Mouse (Mus musculus): ENCODE measurements at regions not wholly inside any gene's neighbourhood (a gene's known extent, or its start where the extent isn't known, plus 50 kb on each side); places are given as distances from the start of the nearest gene placed in this dataset.
A peak's percentile ranks its signal among the peaks of the same experiment; 100 is the strongest.

DNA sequence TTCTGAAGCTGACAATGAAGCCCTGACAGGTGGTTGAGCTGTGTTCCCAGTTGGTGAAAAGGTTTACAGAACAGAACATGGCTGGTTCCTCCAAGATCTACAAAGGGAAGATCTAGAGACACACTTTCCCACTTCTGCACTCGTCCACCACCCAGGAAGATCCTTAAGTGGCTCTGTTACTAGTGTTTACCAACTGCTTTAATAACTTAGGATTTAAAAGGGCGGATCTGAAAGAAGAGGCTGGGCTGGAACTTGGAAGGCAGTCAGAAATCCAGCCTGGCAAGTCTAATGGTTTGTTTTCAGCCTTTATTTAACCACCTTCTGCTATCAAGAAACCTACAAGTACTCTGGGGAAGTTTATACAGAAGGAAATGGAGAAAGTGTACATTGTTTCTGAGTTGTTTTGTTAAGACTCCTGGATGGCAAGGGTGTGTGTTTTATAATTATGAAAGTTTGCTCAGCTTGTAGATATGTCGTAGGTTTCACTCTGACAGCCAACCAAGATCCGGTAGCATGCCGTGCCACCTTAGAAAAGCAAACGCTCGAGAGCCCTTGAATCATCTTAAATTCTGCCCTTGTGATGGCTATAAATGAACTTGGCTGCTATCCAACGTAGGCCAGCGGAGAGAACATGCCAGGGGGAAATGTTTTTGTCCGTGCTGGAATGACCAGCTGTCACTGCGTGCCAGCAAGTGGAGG, 248.5 kb downstream of the Plk2 start:
- 50% methylated on average over 11 of the region's 11 CpGs for WGBS
- Histone ChIP-seq H3K27ac (peak overlapping the region; percentile 12; the same call in 1 of the 2 replicates), H3K9me3 (no peaks in the 10 kb centered on the region), H3K36me3 (no peaks in the 10 kb centered on the region), H3K4me1 (0 out of 2 replicates have a peak, but pooled peaks cover 5% of the 10 kb centered on the region), H3K4me3 (no peak overlapping the region), H3K27me3 (no peaks in the 10 kb centered on the region), H3K9ac (no peak overlapping the region), H3K4me2 (no peak overlapping the region)
- no peak for ATAC-seq (ENCODE audit: insufficient number of reproducible peaks, insufficient read depth, low FRiP score, low TSS enrichment, low read depth)

DNA sequence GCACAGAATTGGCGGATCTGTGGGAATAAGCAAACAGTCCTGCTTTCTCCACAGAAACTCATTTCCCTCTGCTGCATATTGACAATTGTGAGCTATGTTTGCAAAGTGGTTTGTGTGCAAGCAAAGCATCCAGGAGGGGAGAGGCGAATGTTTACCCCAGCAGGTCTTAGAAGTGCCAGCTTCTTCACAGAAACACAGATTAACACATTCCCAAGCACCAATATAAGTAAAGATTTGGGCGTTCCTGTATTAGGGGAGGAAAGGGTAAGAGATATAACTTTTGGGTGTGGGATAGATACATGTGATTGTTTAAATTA, 249.0 kb downstream of the Plk2 start:
- Histone ChIP-seq H3K9ac (no peak overlapping the region), H3K9me3 (no peaks in the 10 kb centered on the region), H3K4me2 (no peak overlapping the region), H3K4me1 (0 out of 2 replicates have a peak, but pooled peaks cover 5% of the 10 kb centered on the region), H3K36me3 (no peaks in the 10 kb centered on the region), H3K27ac (peak overlapping the region; percentile 12; the same call in 1 of the 2 replicates), H3K27me3 (no peaks in the 10 kb centered on the region), H3K4me3 (no peak overlapping the region)
- ATAC-seq (ENCODE audit: insufficient number of reproducible peaks, insufficient read depth, low FRiP score, low TSS enrichment, low read depth), result no peak
- WGBS, result 66% methylated on average over 3 of the region's 3 CpGs

DNA sequence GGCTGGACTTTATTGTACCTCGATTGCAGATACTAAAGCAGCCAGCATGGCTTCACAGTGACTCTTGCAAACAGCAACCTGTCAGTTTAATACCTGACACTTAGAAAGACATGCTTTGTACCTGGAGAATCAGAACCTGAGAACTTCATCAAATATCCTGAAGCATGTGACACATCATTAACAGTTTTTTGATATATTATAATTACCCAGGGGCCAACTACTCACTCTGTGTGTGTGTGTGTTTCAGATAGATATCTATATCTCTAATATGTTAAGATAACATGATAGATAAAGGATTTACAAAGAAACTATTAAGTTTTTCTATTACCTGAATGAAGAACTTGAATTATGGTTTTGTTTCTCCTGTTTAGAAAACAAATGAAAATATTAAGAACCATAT, 254.5 kb downstream of the Plk2 start:
- Histone ChIP-seq H3K27ac (no peak overlapping the region), H3K9me3 (no peaks in the 10 kb centered on the region), H3K36me3 (no peaks in the 10 kb centered on the region), H3K27me3 (no peaks in the 10 kb centered on the region), H3K4me3 (no peak overlapping the region), H3K4me2 (no peak overlapping the region), H3K9ac (no peak overlapping the region), H3K4me1 (no peaks in the 10 kb centered on the region)
- 83% methylated on average over 1 of the region's 1 CpGs for WGBS
- no peak for ATAC-seq (ENCODE audit: insufficient number of reproducible peaks, insufficient read depth, low FRiP score, low TSS enrichment, low read depth)

DNA sequence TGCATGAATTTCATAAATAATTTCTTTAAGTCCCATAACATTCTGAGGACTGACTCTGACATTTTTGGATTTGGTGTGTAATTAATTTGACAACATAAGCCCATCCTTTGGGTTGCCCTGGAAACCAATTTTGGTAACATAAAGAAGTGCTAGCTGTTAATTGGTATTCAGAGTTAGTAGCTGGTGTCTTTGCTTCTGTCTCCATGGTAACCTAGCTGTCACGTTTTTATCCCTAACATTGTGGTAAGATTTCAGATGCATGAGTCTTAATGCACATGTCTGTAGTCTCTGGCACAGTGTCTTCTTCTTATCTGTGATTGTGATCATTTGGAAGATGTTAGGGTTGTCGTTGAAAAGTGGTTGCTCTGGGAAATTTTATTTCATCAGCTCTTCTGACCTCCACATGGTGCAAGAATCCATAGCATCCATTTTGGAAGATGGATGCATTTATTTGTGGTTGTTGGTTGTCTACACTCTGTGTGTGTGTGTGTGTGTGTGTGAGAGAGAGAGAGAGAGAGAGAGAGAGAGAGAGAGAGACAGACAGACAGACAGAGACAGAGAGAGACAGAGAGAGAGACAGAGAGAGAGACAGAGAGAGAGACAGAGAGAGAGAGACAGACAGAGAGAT, 255.1 kb downstream of the Plk2 start:
- Histone ChIP-seq H3K4me2 (no peak overlapping the region), H3K4me1 (no peaks in the 10 kb centered on the region), H3K27me3 (no peaks in the 10 kb centered on the region), H3K27ac (no peak overlapping the region), H3K9me3 (no peaks in the 10 kb centered on the region), H3K4me3 (no peak overlapping the region), H3K36me3 (no peaks in the 10 kb centered on the region), H3K9ac (no peak overlapping the region)
- WGBS, result 49% methylated on average over 2 of the region's 2 CpGs
- ATAC-seq (ENCODE audit: insufficient number of reproducible peaks, insufficient read depth, low FRiP score, low TSS enrichment, low read depth), result no peak

DNA sequence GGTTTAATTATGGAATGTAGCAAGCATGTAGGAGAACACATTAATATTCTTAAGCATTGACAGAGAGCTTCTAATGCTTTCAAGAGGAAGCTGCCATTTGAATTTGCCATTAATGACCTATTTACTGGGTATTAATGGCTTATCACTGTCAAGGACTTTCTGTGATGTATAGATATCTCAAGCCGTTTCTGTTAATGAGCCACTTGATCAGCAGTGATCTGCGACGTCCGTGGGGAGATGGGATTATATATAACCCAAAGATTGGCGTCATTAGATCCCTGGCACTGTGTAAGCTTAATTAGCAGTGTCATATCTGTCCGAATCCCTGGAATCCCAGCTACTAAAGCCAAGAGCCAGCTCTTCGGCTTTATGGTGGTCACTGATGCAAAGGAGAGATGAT, 257.4 kb downstream of the Plk2 start:
- H3K36me3 ChIP-seq, result no peaks in the 10 kb centered on the region
- H3K4me1 ChIP-seq, result no peaks in the 10 kb centered on the region
- H3K27me3 ChIP-seq, result no peaks in the 10 kb centered on the region
- 69% methylated on average over 7 of the region's 7 CpGs for WGBS
- no peak overlapping the region for H3K4me3 ChIP-seq
- H3K27ac ChIP-seq, result no peak overlapping the region
- H3K9ac ChIP-seq, result no peak overlapping the region
- no peaks in the 10 kb centered on the region for H3K9me3 ChIP-seq
- ATAC-seq (ENCODE audit: insufficient number of reproducible peaks, insufficient read depth, low FRiP score, low TSS enrichment, low read depth), result no peak
- no peak overlapping the region for H3K4me2 ChIP-seq

DNA sequence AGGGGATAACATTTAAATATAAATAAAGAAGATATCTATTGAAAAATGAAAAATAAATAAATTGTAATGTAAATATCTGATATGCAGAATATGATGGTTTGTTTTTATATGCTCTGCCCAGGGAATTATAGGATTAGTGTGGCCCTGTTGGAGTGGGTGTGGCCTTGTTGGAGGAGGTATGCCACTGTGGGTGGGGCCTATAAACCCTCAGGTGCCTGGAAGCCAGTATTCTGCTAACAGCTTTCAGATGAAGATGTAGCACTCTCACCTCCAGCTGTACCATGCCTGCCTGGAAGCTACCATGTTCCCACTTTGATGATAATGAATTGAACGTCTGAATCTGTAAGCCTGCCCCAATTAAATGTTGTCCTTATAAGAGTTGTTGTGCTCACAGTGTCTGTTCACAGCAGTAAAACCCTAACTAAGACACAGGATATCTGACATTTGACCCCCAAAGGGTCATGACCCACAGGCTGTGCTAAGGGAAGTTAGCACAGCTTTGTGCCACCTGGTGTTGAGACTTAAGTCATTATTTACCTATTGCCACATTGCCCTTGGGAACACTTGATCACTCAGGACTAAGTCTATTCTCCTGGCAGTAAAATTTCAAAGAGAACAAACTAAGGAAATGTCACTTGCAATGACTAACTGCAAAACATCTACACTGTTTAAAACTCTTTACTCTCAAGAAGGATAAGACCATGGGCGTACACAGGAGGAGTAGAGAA, 270.4 kb downstream of the Plk2 start:
- H3K27me3 ChIP-seq, result no peaks in the 10 kb centered on the region
- 45% methylated on average over 2 of the region's 2 CpGs for WGBS
- ATAC-seq (ENCODE audit: insufficient number of reproducible peaks, insufficient read depth, low FRiP score, low TSS enrichment, low read depth), result no peak
- no peaks in the 10 kb centered on the region for H3K36me3 ChIP-seq
- no peak overlapping the region for H3K4me2 ChIP-seq
- no peaks in the 10 kb centered on the region for H3K9me3 ChIP-seq
- H3K4me3 ChIP-seq, result no peak overlapping the region
- H3K4me1 ChIP-seq, result no peaks in the 10 kb centered on the region
- H3K27ac ChIP-seq, result no peak overlapping the region
- H3K9ac ChIP-seq, result no peak overlapping the region

DNA sequence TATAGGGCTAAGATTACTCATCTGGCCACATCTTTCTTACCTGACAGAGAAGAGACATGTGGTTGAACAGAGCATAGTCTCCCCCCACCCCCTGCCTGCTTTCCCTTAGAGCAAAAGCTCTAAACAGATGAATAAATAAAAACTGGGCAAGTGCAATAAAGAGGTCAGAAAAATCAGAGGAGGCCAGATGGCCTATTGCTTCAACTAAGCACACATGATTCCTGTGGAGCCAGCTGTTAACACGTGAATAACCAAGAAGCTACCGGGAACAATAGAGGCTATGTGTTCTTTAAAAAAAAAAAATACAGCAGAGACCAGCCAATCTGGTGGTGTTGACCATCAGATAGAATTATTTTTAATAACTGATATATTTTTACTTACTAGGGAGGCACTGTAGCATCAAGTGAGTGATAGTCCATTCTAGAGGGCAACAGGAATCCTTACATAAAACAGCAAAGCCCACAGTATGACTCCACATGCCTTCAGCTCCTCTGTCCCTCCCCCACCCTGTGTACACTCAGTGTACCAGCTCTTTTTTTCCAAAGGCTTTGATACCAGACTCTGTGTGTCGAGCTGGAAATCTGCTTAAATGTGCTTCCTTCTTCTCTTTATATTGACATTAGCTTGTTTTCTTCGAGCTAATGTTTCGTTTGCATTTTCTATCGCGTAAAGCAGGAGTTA, 272.6 kb downstream of the Plk2 start:
- ATAC-seq (ENCODE audit: insufficient number of reproducible peaks, insufficient read depth, low FRiP score, low TSS enrichment, low read depth), result no peak
- WGBS, result 63% methylated on average over 7 of the region's 7 CpGs
- no peak overlapping the region for H3K27ac ChIP-seq

DNA sequence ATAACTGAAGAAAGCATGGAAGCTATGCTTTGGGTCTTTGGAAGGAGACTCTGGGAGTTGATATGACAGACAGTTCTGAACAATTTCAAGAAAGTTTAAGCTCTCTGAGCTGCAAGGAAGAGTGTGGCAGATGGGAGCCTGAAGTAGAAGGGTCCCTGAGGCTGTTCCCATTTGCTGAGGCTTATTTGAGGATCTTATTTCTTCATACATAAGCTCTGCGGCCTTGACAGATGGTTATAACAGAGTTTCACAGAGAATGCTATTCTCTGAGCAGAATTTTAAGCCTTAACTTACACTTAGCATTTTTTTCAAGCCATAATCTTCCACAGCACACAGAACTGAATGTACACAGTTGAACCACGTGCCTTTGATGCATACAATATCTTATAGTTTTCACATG, 278.7 kb downstream of the Plk2 start:
- H3K9me3 ChIP-seq, result no peaks in the 10 kb centered on the region
- 35% methylated on average over 2 of the region's 2 CpGs for WGBS
- no peaks in the 10 kb centered on the region for H3K4me1 ChIP-seq
- no peak for ATAC-seq (ENCODE audit: insufficient number of reproducible peaks, insufficient read depth, low FRiP score, low TSS enrichment, low read depth)
- no peak overlapping the region for H3K4me3 ChIP-seq
- H3K9ac ChIP-seq, result no peak overlapping the region
- no peaks in the 10 kb centered on the region for H3K27me3 ChIP-seq
- H3K27ac ChIP-seq, result no peak overlapping the region
- H3K36me3 ChIP-seq, result no peaks in the 10 kb centered on the region
- H3K4me2 ChIP-seq, result no peak overlapping the region

More for the DNA sequence above, 272.6 kb downstream of the Plk2 start:
- no peak overlapping the region for H3K4me2 ChIP-seq
- H3K4me3 ChIP-seq, result no peak overlapping the region
- no peaks in the 10 kb centered on the region for H3K9me3 ChIP-seq
- H3K36me3 ChIP-seq, result no peaks in the 10 kb centered on the region
- no peak overlapping the region for H3K9ac ChIP-seq
- H3K27me3 ChIP-seq, result no peaks in the 10 kb centered on the region
- H3K4me1 ChIP-seq, result no peaks in the 10 kb centered on the region

DNA sequence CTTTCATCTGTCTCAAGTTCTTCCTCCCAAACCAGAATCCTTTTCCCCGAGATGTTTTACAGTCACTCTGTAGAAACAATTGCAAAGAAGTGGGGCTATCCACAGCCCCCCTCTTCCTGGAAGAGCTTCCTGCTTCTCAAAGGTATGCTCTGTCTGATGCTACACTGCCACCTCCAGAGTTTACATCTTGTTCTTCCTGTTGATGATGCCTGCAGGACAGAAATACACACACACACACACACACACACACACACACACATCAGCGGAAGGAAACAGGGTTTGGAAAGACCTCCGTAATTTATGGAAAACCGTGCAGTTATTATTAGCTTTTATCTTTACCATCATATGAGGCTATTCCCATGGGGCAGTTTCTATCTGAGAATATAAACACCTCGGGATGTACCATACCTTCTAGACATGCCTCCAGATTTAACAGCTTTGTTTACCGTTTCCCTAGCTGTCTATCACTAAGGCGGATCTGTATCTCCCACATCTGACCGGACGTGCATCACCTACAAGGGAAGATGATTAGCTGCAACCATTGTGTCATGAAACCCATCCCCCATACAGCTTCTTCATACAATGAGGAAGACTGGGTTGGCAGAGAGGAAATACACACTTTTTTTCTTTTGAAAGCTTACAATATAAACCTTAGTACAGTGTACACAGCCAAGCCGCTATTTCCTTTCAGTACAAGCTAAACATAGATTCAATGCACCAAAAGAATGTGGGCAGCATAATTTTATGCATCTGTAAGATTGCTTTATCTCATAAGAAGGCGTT, 288.6 kb downstream of the Plk2 start:
- no peak overlapping the region for H3K4me2 ChIP-seq
- H3K27me3 ChIP-seq, result no peaks in the 10 kb centered on the region
- H3K9me3 ChIP-seq, result no peaks in the 10 kb centered on the region
- WGBS, result 72% methylated on average over 11 of the region's 11 CpGs
- no peak overlapping the region for H3K27ac ChIP-seq
- no peak for ATAC-seq (ENCODE audit: insufficient number of reproducible peaks, insufficient read depth, low FRiP score, low TSS enrichment, low read depth)
- no peaks in the 10 kb centered on the region for H3K4me1 ChIP-seq
- no peak overlapping the region for H3K4me3 ChIP-seq
- no peaks in the 10 kb centered on the region for H3K36me3 ChIP-seq
- no peak overlapping the region for H3K9ac ChIP-seq

DNA sequence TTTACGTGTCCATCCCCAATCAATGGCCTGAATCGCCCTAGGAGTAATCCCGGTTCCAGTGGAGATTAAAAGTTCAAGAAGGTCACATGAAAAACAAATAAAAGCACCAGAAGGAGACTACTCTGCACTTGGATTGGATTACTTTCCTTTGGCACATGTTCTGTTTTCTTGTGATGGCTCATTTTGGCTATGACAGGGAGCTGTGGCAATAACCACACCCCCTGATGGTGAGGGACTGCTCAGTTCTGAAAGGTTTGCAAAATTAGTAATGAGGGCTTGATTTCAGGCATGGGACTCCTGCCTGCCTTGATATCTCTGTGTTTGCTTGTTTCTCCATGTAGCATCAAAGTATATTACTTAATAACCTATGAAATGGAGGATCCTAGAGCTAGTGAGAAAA, 293.9 kb downstream of the Plk2 start:
- ATAC-seq (ENCODE audit: insufficient number of reproducible peaks, insufficient read depth, low FRiP score, low TSS enrichment, low read depth), result no peak
- Histone ChIP-seq H3K4me1 (peaks cover 6% of the 10 kb centered on the region), H3K36me3 (no peaks in the 10 kb centered on the region), H3K9me3 (no peaks in the 10 kb centered on the region), H3K27me3 (no peaks in the 10 kb centered on the region), H3K27ac (no peak overlapping the region), H3K4me3 (no peak overlapping the region), H3K9ac (no peak overlapping the region), H3K4me2 (no peak overlapping the region)
- 45% methylated on average over 3 of the region's 3 CpGs for WGBS

DNA sequence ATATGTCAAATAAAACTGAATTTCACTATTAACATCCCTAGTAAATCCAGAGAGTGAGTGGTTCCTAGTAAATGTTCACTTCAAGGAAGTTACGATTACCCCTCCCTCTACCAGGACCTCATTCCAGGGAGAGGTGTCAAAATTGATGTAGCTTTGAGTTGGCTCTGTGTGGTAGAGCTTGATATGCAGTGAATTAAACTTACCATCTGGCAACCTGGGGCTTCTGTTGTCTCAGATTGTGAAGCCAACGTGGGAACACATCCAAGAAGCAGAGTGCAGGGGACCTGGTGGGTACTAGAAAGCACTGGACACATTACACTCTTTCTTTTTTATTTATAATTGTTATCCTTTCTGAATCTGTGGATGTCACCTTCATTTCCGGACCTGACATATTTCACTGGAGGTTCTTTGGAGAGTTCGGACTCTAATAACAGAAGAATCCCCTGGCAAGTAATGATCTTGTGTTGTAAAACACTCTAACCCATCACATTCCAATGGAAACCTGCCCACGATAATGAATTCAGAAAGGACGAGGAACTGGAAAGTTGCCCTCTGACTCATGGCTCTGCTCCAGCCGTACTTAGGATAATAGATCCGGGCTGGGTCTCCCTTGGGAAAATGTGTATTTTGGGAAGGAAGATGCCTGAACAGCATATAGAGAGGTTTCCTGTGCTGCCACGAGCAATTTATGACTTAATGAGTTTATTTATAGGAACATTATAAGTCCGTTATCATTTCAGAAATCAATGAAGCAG, 295.8 kb downstream of the Plk2 start:
- 43% methylated on average over 10 of the region's 10 CpGs for whole genome bisulfite sequencing
- no peak overlapping the region for H3K27ac ChIP-seq
- no peak overlapping the region for H3K4me2 ChIP-seq
- H3K9ac ChIP-seq, result no peak overlapping the region
- H3K9me3 ChIP-seq, result no peaks in the 10 kb centered on the region
- no peak for ATAC-seq (ENCODE audit: insufficient number of reproducible peaks, insufficient read depth, low FRiP score, low TSS enrichment, low read depth)
- H3K4me3 ChIP-seq, result no peak overlapping the region
- H3K27me3 ChIP-seq, result no peaks in the 10 kb centered on the region
- H3K4me1 ChIP-seq, result peaks cover 11% of the 10 kb centered on the region
- H3K36me3 ChIP-seq, result no peaks in the 10 kb centered on the region

Measured in embryonic facial prominence, embryonic 13.5 days (tissue).